Mouse (Mus musculus): ENCODE measurements around the gene Hs2st1.

- TF ChIP-seq KAT2A (conservative IDR thresholded peaks at IDR 0.05; ENCODE audit: low read depth, low read length) = no peak
- TF ChIP-seq SMC3 (IDR thresholded peaks at IDR 0.05; ENCODE audit: low read depth, low read length) = no peak
- no peak for TF ChIP-seq EP300 (IDR thresholded peaks at IDR 0.05; ENCODE audit: low read depth in 1 of 2, low read length in 2 of 2)
- TF ChIP-seq CTCF (IDR thresholded peaks at IDR 0.05 in 2 of 3, conservative IDR thresholded peaks at IDR 0.05 in 1 of 3; ENCODE audit: control insufficient read depth in 1 of 3, insufficient read depth in 1 of 3, low read depth in 2 of 3, low read length in 3 of 3, poor library complexity in 1 of 3, severe bottlenecking in 1 of 3) = no peak
- TF ChIP-seq HCFC1 (IDR thresholded peaks at IDR 0.05; ENCODE audit: low read depth, low read length) = no peak
- TF ChIP-seq TCF12 (IDR thresholded peaks at IDR 0.05; ENCODE audit: low read depth, low read length) = no peak
- TF ChIP-seq BHLHE40 (IDR thresholded peaks at IDR 0.05; ENCODE audit: borderline replicate concordance, low read depth, low read length) = no peak
- TF ChIP-seq ETS1 (IDR thresholded peaks at IDR 0.05; ENCODE audit: low read depth, low read length) = no peak
- no peak for TF ChIP-seq CHD1 (IDR thresholded peaks at IDR 0.05; ENCODE audit: low read depth, low read length)
- no peak for TF ChIP-seq GABPA (IDR thresholded peaks at IDR 0.05; ENCODE audit: low read depth, low read length)
Observed at GRCm38 (mm10) chr3:144551416-144551815, 18.6 kb downstream of the Hs2st1 start.

Measured in MEL (cell line).